Mouse (Mus musculus): ENCODE measurements around the gene Trp53bp1. TPM values are rescaled to one million over a fixed set of nuclear protein-coding genes. Genes with fewer than 3 reads are reported as not detected.

Trp53bp1 gene
- polyA plus RNA-seq, 1 experiment from 2014 or later, result 50.3 TPM

Other genes with a start within 250 kb of the Trp53bp1 start
- 0.71 and 1.5 TPM in 2 replicates for gene Epb42, start 234.3 kb downstream of the Trp53bp1 start, polyA plus RNA-seq (2014; fragmentation: Nextera tagmentation; extraction: Ambion mirVana)
- 0.38 and 0.86 TPM in 2 replicates for gene Tgm5, start 185.6 kb downstream of the Trp53bp1 start, polyA plus RNA-seq (2014; fragmentation: Nextera tagmentation; extraction: Ambion mirVana)
- gene Tgm7, start 161.6 kb downstream of the Trp53bp1 start, polyA plus RNA-seq (2014; fragmentation: Nextera tagmentation; extraction: Ambion mirVana), result not detected in 2 replicates
- gene Adal, start 131.0 kb downstream of the Trp53bp1 start, polyA plus RNA-seq (2014; fragmentation: Nextera tagmentation; extraction: Ambion mirVana), result 20.3 and 20.4 TPM in 2 replicates
- 14.9 and 16.9 TPM in 2 replicates for gene Lcmt2, start 130.8 kb downstream of the Trp53bp1 start, polyA plus RNA-seq (2014; fragmentation: Nextera tagmentation; extraction: Ambion mirVana)
- 39.5 and 41.6 TPM in 2 replicates for gene Tubgcp4, start 100.8 kb downstream of the Trp53bp1 start, polyA plus RNA-seq (2014; fragmentation: Nextera tagmentation; extraction: Ambion mirVana)
- 7.3 and 7.4 TPM in 2 replicates for gene Zscan29, start 100.3 kb downstream of the Trp53bp1 start, polyA plus RNA-seq (2014; fragmentation: Nextera tagmentation; extraction: Ambion mirVana)
- gene Map1a, start 18.2 kb upstream of the Trp53bp1 start, polyA plus RNA-seq (2014; fragmentation: Nextera tagmentation; extraction: Ambion mirVana), result 10.9 and 15.8 TPM in 2 replicates
- gene Ppip5k1, start 84.0 kb upstream of the Trp53bp1 start, polyA plus RNA-seq (2014; fragmentation: Nextera tagmentation; extraction: Ambion mirVana), result 7.6 and 9.8 TPM in 2 replicates
- 21.7 and 31.2 TPM in 2 replicates for gene Ckmt1, start 86.3 kb upstream of the Trp53bp1 start, polyA plus RNA-seq (2014; fragmentation: Nextera tagmentation; extraction: Ambion mirVana)
- 0.04 and 0.07 TPM in 2 replicates for gene Strc, start 115.8 kb upstream of the Trp53bp1 start, polyA plus RNA-seq (2014; fragmentation: Nextera tagmentation; extraction: Ambion mirVana)
- gene Pdia3, start 142.4 kb upstream of the Trp53bp1 start, polyA plus RNA-seq (2014; fragmentation: Nextera tagmentation; extraction: Ambion mirVana), result 572 and 576 TPM in 2 replicates
- gene Catsper2, start 142.4 kb upstream of the Trp53bp1 start, polyA plus RNA-seq (2014; fragmentation: Nextera tagmentation; extraction: Ambion mirVana), result 1.7 and 2.1 TPM in 2 replicates
- 19.6 and 19.7 TPM in 2 replicates for gene Ell3, start 172.9 kb upstream of the Trp53bp1 start, polyA plus RNA-seq (2014; fragmentation: Nextera tagmentation; extraction: Ambion mirVana)
- 639 and 673 TPM in 2 replicates for gene Serf2, start 177.8 kb upstream of the Trp53bp1 start, polyA plus RNA-seq (2014; fragmentation: Nextera tagmentation; extraction: Ambion mirVana)
- 92.5 and 92.9 TPM in 2 replicates for gene Hypk, start 181.9 kb upstream of the Trp53bp1 start, polyA plus RNA-seq (2014; fragmentation: Nextera tagmentation; extraction: Ambion mirVana)
- gene Serinc4, start 185.4 kb upstream of the Trp53bp1 start, polyA plus RNA-seq (2014; fragmentation: Nextera tagmentation; extraction: Ambion mirVana), result 0.24 and 0.32 TPM in 2 replicates
- gene Mfap1b, start 202.7 kb upstream of the Trp53bp1 start, polyA plus RNA-seq (2014; fragmentation: Nextera tagmentation; extraction: Ambion mirVana), result 52.4 and 56.7 TPM in 2 replicates
- gene Mfap1a, start 235.3 kb upstream of the Trp53bp1 start, polyA plus RNA-seq (2014; fragmentation: Nextera tagmentation; extraction: Ambion mirVana), result 21.9 and 23.3 TPM in 2 replicates
- 5.3 and 5.6 TPM in 2 replicates for gene Wdr76, start 235.3 kb upstream of the Trp53bp1 start, polyA plus RNA-seq (2014; fragmentation: Nextera tagmentation; extraction: Ambion mirVana)

All from embryonic facial prominence, embryonic 14.5 days (tissue).